Mouse (Mus musculus): ENCODE measurements around the gene Slc16a4. TPM values are rescaled to one million over a fixed set of nuclear protein-coding genes. Genes with fewer than 3 reads are reported as not detected.

The Slc16a4 gene
- total and polyA plus RNA-seq, 3 experiments, result 0.04 to 0.65 TPM; not detected in 1

- H3K36me3 ChIP-seq (ENCODE audit: control insufficient read depth in 1 of 2, insufficient read depth in 2 of 2, low read length in 2 of 2), result peaks cover 0 to 12% of the 10 kb centered on the region in 2 experiments; a peak in 2 of 4 replicates
- H3K79me2 ChIP-seq (ENCODE audit: control insufficient read depth, insufficient read depth, low read length, poor library complexity), result no peaks in the 10 kb centered on the region
- H3K9me3 ChIP-seq (replicated peaks; ENCODE audit: insufficient read depth, low read length), result no peaks in the 10 kb centered on the region
- no peak overlapping the region for H3K9ac ChIP-seq (ENCODE audit: control insufficient read depth, low read depth, low read length, poor library complexity, severe bottlenecking)
- no peak overlapping the region for H3K27ac ChIP-seq (ENCODE audit: control insufficient read depth, low read depth, low read length)
- H3K4me1 ChIP-seq (ENCODE audit: control insufficient read depth in 1 of 2, insufficient read depth in 2 of 2, low read length in 2 of 2), result peaks cover 0 to 14% of the 10 kb centered on the region in 2 experiments
- H3K4me3 ChIP-seq (ENCODE audit: control insufficient read depth in 1 of 2, insufficient read depth in 1 of 2, low read depth in 2 of 2, low read length in 2 of 2), result no peak overlapping the region
- DNase-seq (ENCODE audit: low read depth, low spot score), result no peak
- peaks cover 5 to 9% of the 10 kb centered on the region in 2 experiments for H3K27me3 ChIP-seq (ENCODE audit: control insufficient read depth in 1 of 2, insufficient read depth in 2 of 2, low read length in 2 of 2)
- TF ChIP-seq MYB (IDR thresholded peaks at IDR 0.05; ENCODE audit: low read depth, low read length), result no peak
- no peak for TF ChIP-seq HCFC1 (IDR thresholded peaks at IDR 0.05; ENCODE audit: low read depth, low read length)
- no peak for TF ChIP-seq USF1 (IDR thresholded peaks at IDR 0.05; ENCODE audit: low read depth, low read length)
- no peak for TF ChIP-seq CHD2 (IDR thresholded peaks at IDR 0.05; ENCODE audit: low read length)
- TF ChIP-seq SIN3A (IDR thresholded peaks at IDR 0.05; ENCODE audit: low read length), result no peak
- no peak for TF ChIP-seq KAT2A (conservative IDR thresholded peaks at IDR 0.05; ENCODE audit: low read depth, low read length)
- no peak for TF ChIP-seq E2F4 (IDR thresholded peaks at IDR 0.05; ENCODE audit: borderline replicate concordance, low read depth, low read length)
- no peak for TF ChIP-seq USF2 (IDR thresholded peaks at IDR 0.05; ENCODE audit: borderline replicate concordance in 1 of 2, insufficient read depth in 1 of 2, low read depth in 1 of 2, low read length in 2 of 2)
- TF ChIP-seq MXI1 (IDR thresholded peaks at IDR 0.05; ENCODE audit: low read depth, low read length), result no peak
- TF ChIP-seq ZKSCAN1 (IDR thresholded peaks at IDR 0.05; ENCODE audit: low read depth, low read length), result no peak
- no peak for TF ChIP-seq ZNF384 (IDR thresholded peaks at IDR 0.05; ENCODE audit: low read depth, low read length)
- no peak for TF ChIP-seq ZC3H11A (IDR thresholded peaks at IDR 0.05; ENCODE audit: low read depth, low read length)
Observed at GRCm38 (mm10) chr3:107360341-107360740, 69.3 kb downstream of the Slc16a4 start.

Other genes starting within 250 kb of the Slc16a4 start
- not detected in 2 replicates for gene Kcna2, start 190.1 kb upstream of the Slc16a4 start, total RNA-seq (2012; rRNA removed)
- gene Kcna2, start 190.1 kb upstream of the Slc16a4 start, polyA plus RNA-seq (2012; ENCODE audit: insufficient read depth in 1 of 2, insufficient read length in 2 of 2, low read depth in 1 of 2, low replicate concordance in 2 of 2, missing spikeins in 1 of 2), result under 1 TPM in 1 of 2 experiments, not detected in 1; under 0.01 TPM
- gene Kcna10, start 108.2 kb upstream of the Slc16a4 start, total RNA-seq (2012; rRNA removed), result not detected in 2 replicates
- gene Kcna10, start 108.2 kb upstream of the Slc16a4 start, polyA plus RNA-seq (2012; ENCODE audit: insufficient read depth in 1 of 2, insufficient read length in 2 of 2, low read depth in 1 of 2, low replicate concordance in 2 of 2, missing spikeins in 1 of 2), result not detected
- gene Cym, start 69.5 kb upstream of the Slc16a4 start, total RNA-seq (2012; rRNA removed), result 0.08 TPM in 1 of 2 replicates, not detected in the other
- not detected for gene Cym, start 69.5 kb upstream of the Slc16a4 start, polyA plus RNA-seq (2012; ENCODE audit: insufficient read depth in 1 of 2, insufficient read length in 2 of 2, low read depth in 1 of 2, low replicate concordance in 2 of 2, missing spikeins in 1 of 2)
- not detected in 2 replicates for gene A630076J17Rik, start 60.6 kb upstream of the Slc16a4 start, total RNA-seq (2012; rRNA removed)
- not detected for gene A630076J17Rik, start 60.6 kb upstream of the Slc16a4 start, polyA plus RNA-seq (2012; ENCODE audit: insufficient read depth in 1 of 2, insufficient read length in 2 of 2, low read depth in 1 of 2, low replicate concordance in 2 of 2, missing spikeins in 1 of 2)
- not detected in 2 replicates for gene Prok1, start 51.5 kb upstream of the Slc16a4 start, total RNA-seq (2012; rRNA removed)
- not detected for gene Prok1, start 51.5 kb upstream of the Slc16a4 start, polyA plus RNA-seq (2012; ENCODE audit: insufficient read depth in 1 of 2, insufficient read length in 2 of 2, low read depth in 1 of 2, low replicate concordance in 2 of 2, missing spikeins in 1 of 2)
- gene Lamtor5, start 12.4 kb upstream of the Slc16a4 start, total RNA-seq (2012; rRNA removed), result 129 TPM in 2 replicates
- gene Lamtor5, start 12.4 kb upstream of the Slc16a4 start, polyA plus RNA-seq (2012; ENCODE audit: insufficient read depth in 1 of 2, insufficient read length in 2 of 2, low read depth in 1 of 2, low replicate concordance in 2 of 2, missing spikeins in 1 of 2), result 100 to 1,000 TPM; 104 to 170 TPM
- gene Rbm15, start 42.4 kb downstream of the Slc16a4 start, total RNA-seq (2012; rRNA removed), result 29.4 and 33.1 TPM in 2 replicates
- 10 to 100 TPM in 1 of 2 experiments, not detected in 1; 18.1 TPM for gene Rbm15, start 42.4 kb downstream of the Slc16a4 start, polyA plus RNA-seq (2012; ENCODE audit: insufficient read depth in 1 of 2, insufficient read length in 2 of 2, low read depth in 1 of 2, low replicate concordance in 2 of 2, missing spikeins in 1 of 2)
- not detected in 2 replicates for gene Kcnc4, start 168.3 kb downstream of the Slc16a4 start, total RNA-seq (2012; rRNA removed)
- not detected for gene Kcnc4, start 168.3 kb downstream of the Slc16a4 start, polyA plus RNA-seq (2012; ENCODE audit: insufficient read depth in 1 of 2, insufficient read length in 2 of 2, low read depth in 1 of 2, low replicate concordance in 2 of 2, missing spikeins in 1 of 2)
- 0.04 TPM in 1 of 2 replicates, not detected in the other for gene Slc6a17, start 226.8 kb downstream of the Slc16a4 start, total RNA-seq (2012; rRNA removed)
- not detected for gene Slc6a17, start 226.8 kb downstream of the Slc16a4 start, polyA plus RNA-seq (2012; ENCODE audit: insufficient read depth in 1 of 2, insufficient read length in 2 of 2, low read depth in 1 of 2, low replicate concordance in 2 of 2, missing spikeins in 1 of 2)

All from MEL (cell line).